Mouse (Mus musculus): ENCODE measurements at regions not wholly inside any gene's neighbourhood (a gene's known extent, or its start where the extent isn't known, plus 50 kb on each side); places are given as distances from the start of the nearest gene placed in this dataset.

GRCm38 (mm10) chr11:71887211-71887610 is 137.5 kb downstream of the Wscd1 start:
- ATAC-seq (ENCODE audit: low TSS enrichment) = no peak

DNA sequence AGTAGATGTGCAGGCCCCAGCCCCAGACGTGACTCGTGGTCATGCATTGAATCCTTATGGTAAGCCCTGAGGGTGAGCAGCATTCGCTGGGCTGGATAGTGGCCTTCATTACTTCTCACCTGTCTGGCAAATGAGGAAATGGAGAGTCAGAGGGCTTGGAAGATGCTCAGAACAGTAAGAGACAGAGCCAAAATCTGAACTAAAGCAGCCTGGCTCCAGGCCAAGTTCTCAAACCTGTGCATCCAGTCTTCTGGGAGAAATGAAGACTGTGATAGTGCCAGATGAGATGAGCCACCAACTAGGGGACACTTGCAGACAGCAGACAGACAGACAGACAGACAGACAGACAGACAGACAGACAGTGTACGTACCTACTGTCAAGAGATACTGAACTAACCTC is 137.1 kb downstream of the Wscd1 start:
- ATAC-seq (ENCODE audit: low TSS enrichment) = no peak

GRCm38 (mm10) chr11:71884861-71885260 is 135.1 kb downstream of the Wscd1 start:
- no peak for ATAC-seq (ENCODE audit: low TSS enrichment)

DNA sequence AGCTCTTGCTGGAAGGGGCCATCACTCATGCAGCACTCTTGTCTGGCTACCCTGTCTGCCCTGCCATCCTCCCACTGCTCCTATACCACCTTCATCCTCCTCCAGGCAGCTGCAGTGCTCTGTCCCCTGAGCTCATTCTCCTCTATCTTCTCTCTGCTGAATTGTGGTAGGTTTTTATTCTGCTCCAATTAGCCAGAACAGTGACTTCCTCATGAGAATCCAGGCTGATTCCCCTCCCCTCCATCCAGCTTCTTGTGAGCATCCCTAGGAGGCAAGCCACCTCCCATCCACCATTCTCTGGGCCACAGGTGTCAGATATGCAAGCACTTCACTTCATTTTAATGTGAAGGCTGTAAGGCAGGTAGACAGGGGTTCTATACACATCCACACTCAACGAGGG is 132.1 kb downstream of the Wscd1 start:
- no peak for ATAC-seq (ENCODE audit: low TSS enrichment)

GRCm38 (mm10) chr11:71871297-71871696 is 121.6 kb downstream of the Wscd1 start:
- no peak for ATAC-seq (ENCODE audit: low TSS enrichment)

DNA sequence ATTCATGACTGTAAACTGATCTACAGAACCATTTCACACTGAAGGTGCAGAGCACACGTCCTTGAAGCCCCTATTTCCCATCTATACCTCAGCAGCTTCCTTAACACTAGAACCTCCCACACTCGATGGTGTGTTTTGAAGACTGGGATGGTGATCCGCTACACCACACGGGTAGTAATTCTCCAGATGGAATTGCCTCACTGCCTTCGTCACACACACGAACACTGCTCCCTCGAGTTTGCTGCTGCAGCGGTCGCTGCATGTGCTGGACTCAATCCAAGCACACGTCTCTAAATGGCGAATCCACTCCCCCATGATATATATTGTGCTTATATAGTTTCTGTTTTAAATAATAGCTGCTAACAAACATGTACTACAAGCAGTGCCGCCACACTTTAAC is 117.0 kb downstream of the Wscd1 start:
- no peak for ATAC-seq (ENCODE audit: low TSS enrichment)

- no peak for ATAC-seq (ENCODE audit: low TSS enrichment)
Observed at GRCm38 (mm10) chr11:71857926-71858325, 108.2 kb downstream of the Wscd1 start.

DNA sequence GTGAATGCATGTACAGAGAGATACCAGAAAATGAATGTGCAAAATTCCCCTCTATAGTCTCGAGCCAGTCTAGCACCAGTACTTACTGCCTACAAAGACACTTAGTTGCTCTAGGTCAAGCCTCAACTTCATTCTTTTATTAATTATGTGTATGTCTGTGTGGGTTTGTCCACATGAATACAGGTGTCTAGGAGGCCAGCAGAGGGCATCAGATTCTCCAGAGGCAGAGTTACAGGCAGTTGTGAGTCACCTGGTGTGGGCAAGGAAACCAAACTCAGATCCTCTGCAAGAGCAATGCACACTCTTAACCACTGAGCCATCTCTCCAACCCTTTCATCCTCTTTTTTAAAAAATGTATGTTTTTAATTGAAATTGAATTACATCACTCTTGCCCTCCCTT is 105.8 kb downstream of the Wscd1 start:
- ATAC-seq (ENCODE audit: low TSS enrichment) = no peak

DNA sequence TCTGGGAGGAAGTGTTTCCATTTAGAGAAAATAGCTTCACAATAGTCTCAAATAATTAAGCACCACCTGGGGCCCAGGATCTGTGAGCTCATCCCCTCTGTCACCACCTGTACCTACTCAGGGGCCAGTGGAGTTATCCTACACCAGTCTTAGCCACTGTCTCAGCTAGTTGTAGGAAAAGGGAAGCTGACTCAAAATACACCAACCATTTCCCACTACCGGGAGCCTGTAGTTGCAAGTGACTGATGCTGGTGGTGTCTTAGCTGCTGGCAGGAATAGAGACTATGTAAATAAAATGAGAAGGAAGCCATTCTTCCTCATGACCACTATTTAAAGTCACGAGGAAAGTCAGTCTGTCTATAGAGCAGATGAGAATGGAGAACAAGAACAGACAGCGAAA is 105.3 kb downstream of the Wscd1 start:
- no peak for ATAC-seq (ENCODE audit: low TSS enrichment)

DNA sequence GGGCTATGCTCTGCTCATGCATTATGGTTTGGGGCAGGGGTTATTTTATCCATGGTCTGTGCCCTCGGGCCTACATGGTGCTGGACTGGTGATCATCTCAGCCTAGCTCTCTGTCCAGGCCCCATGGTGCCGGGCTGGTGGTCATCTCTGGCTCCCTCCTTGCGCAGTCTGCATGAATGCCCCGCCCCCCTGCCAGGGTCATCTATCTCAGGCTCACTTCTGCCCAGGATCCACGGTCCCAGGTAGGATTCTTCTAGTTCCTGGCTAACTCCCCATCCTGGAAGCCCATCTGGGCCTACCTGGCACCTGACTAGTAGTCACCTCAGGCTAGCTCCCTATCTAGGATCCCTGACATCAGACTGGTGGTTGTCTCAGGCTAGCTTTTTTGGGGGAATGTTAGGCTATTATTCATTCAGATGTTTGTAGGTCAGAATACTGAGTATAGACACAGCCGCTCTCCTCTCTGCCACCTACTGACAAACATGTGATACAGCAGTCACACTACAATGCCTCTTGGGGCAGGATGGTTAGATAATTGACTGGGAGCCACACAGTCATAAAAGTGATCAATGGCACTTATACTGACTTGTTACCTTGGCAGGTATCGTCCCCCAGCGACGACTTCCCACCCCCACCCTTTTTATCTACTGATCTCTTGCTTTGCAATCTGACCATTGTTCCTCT is 98.1 kb downstream of the Wscd1 start:
- ATAC-seq (ENCODE audit: low TSS enrichment) = peak; percentile 62; the same call in 1 of the 2 replicates

DNA sequence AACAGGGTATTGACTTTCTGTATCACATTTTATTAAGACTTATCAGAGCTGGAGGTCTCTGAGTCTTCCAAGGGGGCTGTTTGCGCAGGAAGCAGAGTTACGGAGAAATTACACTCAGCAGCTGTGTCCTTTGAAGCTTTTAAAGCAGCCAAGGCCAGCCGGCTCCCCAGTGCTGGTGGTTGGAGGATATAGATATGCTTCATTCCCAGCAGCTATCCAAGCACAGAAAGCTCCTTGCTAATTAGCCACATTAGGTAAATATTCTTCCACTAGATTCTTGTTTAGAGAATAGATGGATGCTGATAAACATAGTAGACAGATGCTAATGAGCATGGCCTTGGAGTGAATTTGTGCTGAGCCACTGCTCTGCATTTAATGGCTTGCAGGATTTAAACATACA is 96.8 kb downstream of the Wscd1 start:
- ATAC-seq (ENCODE audit: low TSS enrichment) = no peak

- ATAC-seq (ENCODE audit: low TSS enrichment) = no peak
Observed at GRCm38 (mm10) chr11:71840635-71841443, 91.1 kb downstream of the Wscd1 start.
